20 mouse cellular contexts compared by ENCODE assay signal in the genomic region with DNA sequence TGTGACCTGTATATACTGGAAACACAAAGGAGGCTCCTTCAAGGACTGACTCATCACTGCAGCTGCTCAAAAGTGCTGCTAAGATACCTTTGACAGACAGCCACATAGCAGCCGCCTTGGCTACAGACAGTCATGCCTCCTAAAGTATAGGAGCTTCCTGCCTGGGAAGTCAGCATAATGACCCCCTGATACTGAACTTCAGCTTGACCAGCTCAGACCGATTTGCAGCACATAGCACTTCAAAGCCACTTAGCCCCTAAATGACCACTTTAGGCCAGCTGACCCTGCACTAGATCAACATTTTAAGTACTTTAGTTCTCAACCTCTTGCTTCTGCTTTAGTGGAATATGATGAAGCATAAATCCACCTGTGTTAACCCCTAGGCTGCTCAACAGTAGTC.
"Had no signal": no experiment of that assay in that cellular context is flagged by ENCODE, and none has a peak within 500 bp of the region (broad histone marks: within the 10 kb centered on the region; RNA-seq: fewer than 3 reads in every experiment).

No protein-coding gene starts in this region.

- H3K9me3 ChIP-seq: limb, embryonic 12.5 days; limb, embryonic 15.5 days; stomach, embryonic 15.5 days had no signal

- ATAC-seq: inflammation-experienced regulatory T-cells, adult 6 months; intestine, embryonic 16.5 days; liver, postnatal 0 days had no signal

- H3K36me3 ChIP-seq: limb, embryonic 12.5 days; limb, embryonic 15.5 days; stomach, embryonic 15.5 days had no signal

- H3K4me2 ChIP-seq: limb, embryonic 12.5 days; limb, embryonic 15.5 days; liver, embryonic 11.5 days; midbrain, embryonic 11.5 days; stomach, embryonic 15.5 days had no signal

- DNase-seq: kidney, adult 18-20 months; kidney, adult 9 months; kidney, postnatal 14 days; kidney, postnatal 4 days; layer of hippocampus, adult 9-11 months; liver, postnatal 0 days; midbrain, embryonic 14.5 days; right cerebral cortex, adult 18-20 months; right cerebral cortex, postnatal 25 days; spleen, adult 18-20 months; thymus, postnatal 25 days had no signal

- H3K27me3 ChIP-seq: limb, embryonic 12.5 days; limb, embryonic 15.5 days; stomach, embryonic 15.5 days had no signal

- H3K4me1 ChIP-seq: limb, embryonic 12.5 days; limb, embryonic 15.5 days; stomach, embryonic 15.5 days had no signal

- H3K27ac ChIP-seq: layer of hippocampus, adult 2 months; limb, embryonic 12.5 days; limb, embryonic 15.5 days; liver, embryonic 14.5 days; stomach, embryonic 15.5 days had no signal

- H3K9ac ChIP-seq: limb, embryonic 12.5 days; limb, embryonic 15.5 days; liver, embryonic 14.5 days; liver, postnatal 0 days; stomach, embryonic 15.5 days had no signal

- H3K4me3 ChIP-seq: layer of hippocampus, adult 2 months; limb, embryonic 12.5 days; limb, embryonic 15.5 days; stomach, embryonic 15.5 days had no signal
